Mouse (Mus musculus): ENCODE measurements at regions not wholly inside any gene's neighbourhood (a gene's known extent, or its start where the extent isn't known, plus 50 kb on each side); places are given as distances from the start of the nearest gene placed in this dataset.
A peak's percentile ranks its signal among the peaks of the same experiment; 100 is the strongest.

GRCm38 (mm10) chr15:50246418-50247186 lies 3638.1 kb upstream of the Gm7489 start:
- DNase-seq (ENCODE audit: low spot score in 2 of 2), result peak in 1 of 2 experiments; percentile 19

GRCm38 (mm10) chr15:50260057-50260456 lies 3624.6 kb upstream of the Gm7489 start:
- no peak for DNase-seq (ENCODE audit: low spot score in 2 of 2)

- peak; percentile 22 to 47 for DNase-seq (ENCODE audit: low spot score in 2 of 2)
Observed at GRCm38 (mm10) chr15:50261245-50261872, 3623.3 kb upstream of the Gm7489 start.

- DNase-seq (ENCODE audit: low spot score in 2 of 2), result no peak
Observed at GRCm38 (mm10) chr15:50267542-50267941, 3617.2 kb upstream of the Gm7489 start.

GRCm38 (mm10) chr15:50271646-50272045 lies 3613.1 kb upstream of the Gm7489 start:
- DNase-seq (ENCODE audit: low spot score in 2 of 2), result no peak

GRCm38 (mm10) chr15:50282576-50282975 lies 3602.1 kb upstream of the Gm7489 start:
- DNase-seq (ENCODE audit: low spot score in 2 of 2), result no peak

GRCm38 (mm10) chr15:50283491-50283890 lies 3601.2 kb upstream of the Gm7489 start:
- no peak for DNase-seq (ENCODE audit: low spot score in 2 of 2)

GRCm38 (mm10) chr15:50301831-50302230 lies 3582.9 kb upstream of the Gm7489 start:
- no peak for DNase-seq (ENCODE audit: low spot score in 2 of 2)

- no peak for DNase-seq (ENCODE audit: low spot score in 2 of 2)
Observed at GRCm38 (mm10) chr15:50304085-50304484, 3580.6 kb upstream of the Gm7489 start.

- no peak for DNase-seq (ENCODE audit: low spot score in 2 of 2)
Observed at GRCm38 (mm10) chr15:50320796-50321195, 3563.9 kb upstream of the Gm7489 start.

GRCm38 (mm10) chr15:50345536-50345935 lies 3539.2 kb upstream of the Gm7489 start:
- no peak for DNase-seq (ENCODE audit: low spot score in 2 of 2)

GRCm38 (mm10) chr15:50346953-50347352 lies 3537.8 kb upstream of the Gm7489 start:
- DNase-seq (ENCODE audit: low spot score in 2 of 2), result no peak

- no peak for DNase-seq (ENCODE audit: low spot score in 2 of 2)
Observed at GRCm38 (mm10) chr15:50360033-50360988, 3524.4 kb upstream of the Gm7489 start.

- DNase-seq (ENCODE audit: low spot score in 2 of 2), result no peak
Observed at GRCm38 (mm10) chr15:50361334-50361733, 3523.4 kb upstream of the Gm7489 start.

- no peak for DNase-seq (ENCODE audit: low spot score in 2 of 2)
Observed at GRCm38 (mm10) chr15:50361751-50362507, 3522.8 kb upstream of the Gm7489 start.

GRCm38 (mm10) chr15:50400006-50400781 lies 3484.5 kb upstream of the Gm7489 start:
- no peak for DNase-seq (ENCODE audit: low spot score in 2 of 2)

GRCm38 (mm10) chr15:50401386-50401785 lies 3483.3 kb upstream of the Gm7489 start:
- DNase-seq (ENCODE audit: low spot score in 2 of 2), result no peak

- no peak for DNase-seq (ENCODE audit: low spot score in 2 of 2)
Observed at GRCm38 (mm10) chr15:50402551-50402950, 3482.2 kb upstream of the Gm7489 start.

GRCm38 (mm10) chr15:50403883-50404282 lies 3480.8 kb upstream of the Gm7489 start:
- no peak for DNase-seq (ENCODE audit: low spot score in 2 of 2)

GRCm38 (mm10) chr15:50408985-50409384 lies 3475.7 kb upstream of the Gm7489 start:
- DNase-seq (ENCODE audit: low spot score in 2 of 2), result no peak
